Mouse (Mus musculus): ENCODE results near the gene Fkbp5. TPM values are rescaled to one million over a fixed set of nuclear protein-coding genes. Genes with fewer than 3 reads are reported as not detected.
A peak's percentile ranks its signal among the peaks of the same experiment; 100 is the strongest.

The Fkbp5 gene
- polyA plus RNA-seq, 1 experiment from 2014 or later = 9.7 TPM

GRCm38 (mm10) chr17:28521071-28521726 lies 3.9 kb upstream of the Fkbp5 start:
- Histone ChIP-seq H3K27me3 (ENCODE audit: control insufficient read depth, insufficient read depth, low read length) (peaks cover 15% of the 10 kb centered on the region), H3K4me1 (ENCODE audit: control insufficient read depth, insufficient read depth, low read length) (0 out of 2 replicates have a peak, but pooled peaks cover 5% of the 10 kb centered on the region), H3K9ac (ENCODE audit: low read length) (no peak overlapping the region), H3K36me3 (ENCODE audit: control insufficient read depth, insufficient read depth, low read length) (no peaks in the 10 kb centered on the region), H3K9me3 (ENCODE audit: control insufficient read depth, low read length) (no peaks in the 10 kb centered on the region), H3K4me3 (ENCODE audit: low read depth, low read length) (no peak overlapping the region), H3K27ac (ENCODE audit: low read depth, low read length) (no peak overlapping the region), H3K4me2 (ENCODE audit: low read depth) (no peak overlapping the region)
- 65% methylated on average over 5 of the region's 5 CpGs for WGBS
- no peak for ATAC-seq (ENCODE audit: insufficient read depth, low FRiP score, low TSS enrichment)
- no peak for DNase-seq (ENCODE audit: low spot score)

DNA sequence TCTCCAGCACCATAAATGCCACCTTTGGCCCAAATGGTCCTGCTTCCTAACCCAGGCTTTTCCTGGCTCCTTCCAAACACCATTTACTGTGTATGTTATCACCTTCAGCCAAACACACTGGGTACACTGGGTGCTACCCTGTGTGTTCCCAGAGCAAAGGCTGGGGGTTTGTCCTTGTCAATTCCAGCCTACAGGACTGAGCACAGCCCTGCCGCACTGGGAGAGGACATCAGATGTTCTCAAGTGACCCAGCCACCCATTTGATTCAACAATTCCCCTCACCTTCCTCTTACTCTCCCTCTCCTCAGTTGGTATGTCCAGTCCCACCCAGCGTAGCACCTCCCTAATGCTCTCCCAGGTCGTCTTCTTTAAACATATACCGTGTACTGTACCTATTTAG lies 3.2 kb upstream of the Fkbp5 start:
- 0 out of 2 replicates have a peak, but pooled peaks cover 5% of the 10 kb centered on the region for H3K4me1 ChIP-seq (ENCODE audit: control insufficient read depth, insufficient read depth, low read length)
- H3K27me3 ChIP-seq (ENCODE audit: control insufficient read depth, insufficient read depth, low read length) = peaks cover 18% of the 10 kb centered on the region
- H3K4me2 ChIP-seq (ENCODE audit: low read depth) = no peak overlapping the region
- ATAC-seq (ENCODE audit: insufficient read depth, low FRiP score, low TSS enrichment) = no peak
- no peak overlapping the region for H3K27ac ChIP-seq (ENCODE audit: low read depth, low read length)
- H3K9ac ChIP-seq (ENCODE audit: low read length) = no peak overlapping the region
- 69% methylated on average over 4 of the region's 4 CpGs for WGBS
- no peak overlapping the region for H3K4me3 ChIP-seq (ENCODE audit: low read depth, low read length)
- no peaks in the 10 kb centered on the region for H3K36me3 ChIP-seq (ENCODE audit: control insufficient read depth, insufficient read depth, low read length)
- no peaks in the 10 kb centered on the region for H3K9me3 ChIP-seq (ENCODE audit: control insufficient read depth, low read length)
- no peak for DNase-seq (ENCODE audit: low spot score)

DNA sequence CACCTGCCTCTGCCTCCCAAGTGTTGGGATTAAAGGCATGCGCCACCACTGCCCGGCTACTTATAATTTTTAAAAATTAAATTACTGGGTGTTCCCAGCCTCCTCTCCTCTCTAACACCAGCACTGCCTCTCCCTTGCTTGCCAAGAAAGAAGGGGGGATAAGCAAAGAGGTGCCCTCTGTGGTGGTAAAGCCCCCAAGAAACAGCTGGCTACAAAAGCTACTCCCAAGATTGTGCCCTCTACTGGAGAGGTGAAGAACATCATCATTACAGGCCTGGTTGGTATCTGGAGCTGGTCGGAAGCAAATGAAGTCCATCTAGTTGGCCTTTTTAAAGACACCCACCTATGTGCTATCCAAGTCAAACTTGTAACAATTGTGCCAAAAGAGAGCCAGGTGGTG lies 2.5 kb upstream of the Fkbp5 start:
- Histone ChIP-seq H3K9me3 (ENCODE audit: control insufficient read depth, low read length) (no peaks in the 10 kb centered on the region), H3K36me3 (ENCODE audit: control insufficient read depth, insufficient read depth, low read length) (no peaks in the 10 kb centered on the region), H3K4me3 (ENCODE audit: low read depth, low read length) (no peak overlapping the region), H3K9ac (ENCODE audit: low read length) (no peak overlapping the region), H3K27me3 (ENCODE audit: control insufficient read depth, insufficient read depth, low read length) (peaks cover 18% of the 10 kb centered on the region), H3K27ac (ENCODE audit: low read depth, low read length) (no peak overlapping the region), H3K4me2 (ENCODE audit: low read depth) (no peak overlapping the region), H3K4me1 (ENCODE audit: control insufficient read depth, insufficient read depth, low read length) (0 out of 2 replicates have a peak, but pooled peaks cover 5% of the 10 kb centered on the region)
- ATAC-seq (ENCODE audit: insufficient read depth, low FRiP score, low TSS enrichment) (no peak), DNase-seq (ENCODE audit: low spot score) (no peak)
- 96% methylated on average over 3 of the region's 3 CpGs for WGBS

DNA sequence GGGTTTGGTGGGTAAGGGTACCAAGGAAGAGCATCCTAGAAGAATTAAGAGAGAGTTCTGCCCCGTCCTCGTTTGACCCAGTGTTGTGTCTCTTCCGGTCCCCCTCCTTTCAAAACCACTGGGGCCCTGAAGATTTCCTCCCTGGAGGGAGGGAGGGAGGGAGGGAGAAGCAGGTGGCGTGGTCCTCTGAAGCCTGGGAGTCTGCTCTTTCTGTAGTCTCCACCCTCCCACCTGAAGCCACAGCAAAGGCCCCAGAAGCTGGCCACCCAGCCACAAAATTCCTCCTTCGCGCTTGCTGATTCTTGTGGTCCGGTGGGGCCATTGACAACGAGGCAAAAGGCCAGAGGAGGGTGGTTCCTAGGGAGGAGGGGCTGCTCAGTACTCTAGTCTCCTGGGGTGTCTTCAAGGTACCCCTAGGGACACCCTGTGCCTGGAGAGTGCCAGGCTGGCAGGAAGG lies 1.3 kb upstream of the Fkbp5 start:
- Histone ChIP-seq H3K4me2 (ENCODE audit: low read depth) (peak overlapping the region; percentile 67), H3K4me3 (ENCODE audit: low read depth, low read length) (peak overlapping the region; percentile 37), H3K9me3 (ENCODE audit: control insufficient read depth, low read length) (no peaks in the 10 kb centered on the region), H3K27me3 (ENCODE audit: control insufficient read depth, insufficient read depth, low read length) (peaks cover 18% of the 10 kb centered on the region), H3K4me1 (ENCODE audit: control insufficient read depth, insufficient read depth, low read length) (0 out of 2 replicates have a peak, but pooled peaks cover 5% of the 10 kb centered on the region), H3K27ac (ENCODE audit: low read depth, low read length) (no peak overlapping the region), H3K36me3 (ENCODE audit: control insufficient read depth, insufficient read depth, low read length) (no peaks in the 10 kb centered on the region), H3K9ac (ENCODE audit: low read length) (peak overlapping the region; percentile 57)
- 22% methylated on average over 8 of the region's 8 CpGs for WGBS
- DNase-seq (ENCODE audit: low spot score) (no peak), ATAC-seq (ENCODE audit: insufficient read depth, low FRiP score, low TSS enrichment) (no peak)

GRCm38 (mm10) chr17:28517956-28518614 lies 758 bp upstream of the Fkbp5 start:
- Histone ChIP-seq H3K27me3 (ENCODE audit: control insufficient read depth, insufficient read depth, low read length) (peaks cover 18% of the 10 kb centered on the region), H3K9ac (ENCODE audit: low read length) (peak overlapping the region; percentile 57), H3K4me2 (ENCODE audit: low read depth) (peak overlapping the region; percentile 67), H3K27ac (ENCODE audit: low read depth, low read length) (0 out of 2 replicates have a peak overlapping the region, but pooled peaks have one; percentile 14), H3K4me1 (ENCODE audit: control insufficient read depth, insufficient read depth, low read length) (0 out of 2 replicates have a peak, but pooled peaks cover 5% of the 10 kb centered on the region), H3K36me3 (ENCODE audit: control insufficient read depth, insufficient read depth, low read length) (no peaks in the 10 kb centered on the region), H3K9me3 (ENCODE audit: control insufficient read depth, low read length) (no peaks in the 10 kb centered on the region), H3K4me3 (ENCODE audit: low read depth, low read length) (peak overlapping the region; percentile 37)
- under 1% methylated on average over 42 of the region's 46 CpGs for WGBS
- ATAC-seq (ENCODE audit: insufficient read depth, low FRiP score, low TSS enrichment) (peak; percentile 42; the same call in 1 of the 2 replicates), DNase-seq (ENCODE audit: low spot score) (peak; percentile 67)

- H3K27ac ChIP-seq (ENCODE audit: low read depth, low read length) = no peak overlapping the region
- H3K36me3 ChIP-seq (ENCODE audit: control insufficient read depth, insufficient read depth, low read length) = no peaks in the 10 kb centered on the region
- no peak for ATAC-seq (ENCODE audit: insufficient read depth, low FRiP score, low TSS enrichment)
- H3K4me2 ChIP-seq (ENCODE audit: low read depth) = no peak overlapping the region
- no peaks in the 10 kb centered on the region for H3K9me3 ChIP-seq (ENCODE audit: control insufficient read depth, low read length)
- 76% methylated on average over 4 of the region's 4 CpGs for WGBS
- peaks cover 18% of the 10 kb centered on the region for H3K27me3 ChIP-seq (ENCODE audit: control insufficient read depth, insufficient read depth, low read length)
- no peak overlapping the region for H3K9ac ChIP-seq (ENCODE audit: low read length)
- DNase-seq (ENCODE audit: low spot score) = no peak
- no peak overlapping the region for H3K4me3 ChIP-seq (ENCODE audit: low read depth, low read length)
- 0 out of 2 replicates have a peak, but pooled peaks cover 5% of the 10 kb centered on the region for H3K4me1 ChIP-seq (ENCODE audit: control insufficient read depth, insufficient read depth, low read length)
Observed at GRCm38 (mm10) chr17:28516881-28517280, 446 bp downstream of the Fkbp5 start.

GRCm38 (mm10) chr17:28515431-28516341 lies 1.6 kb downstream of the Fkbp5 start:
- Histone ChIP-seq H3K27ac (ENCODE audit: low read depth, low read length) (no peak overlapping the region), H3K4me2 (ENCODE audit: low read depth) (no peak overlapping the region), H3K4me1 (ENCODE audit: control insufficient read depth, insufficient read depth, low read length) (peaks cover 13% of the 10 kb centered on the region), H3K4me3 (ENCODE audit: low read depth, low read length) (no peak overlapping the region), H3K9me3 (ENCODE audit: control insufficient read depth, low read length) (no peaks in the 10 kb centered on the region), H3K36me3 (ENCODE audit: control insufficient read depth, insufficient read depth, low read length) (no peaks in the 10 kb centered on the region), H3K9ac (ENCODE audit: low read length) (no peak overlapping the region), H3K27me3 (ENCODE audit: control insufficient read depth, insufficient read depth, low read length) (peaks cover 16% of the 10 kb centered on the region)
- DNase-seq (ENCODE audit: low spot score) = no peak
- WGBS = 63% methylated on average over 10 of the region's 10 CpGs
- no peak for ATAC-seq (ENCODE audit: insufficient read depth, low FRiP score, low TSS enrichment)

DNA sequence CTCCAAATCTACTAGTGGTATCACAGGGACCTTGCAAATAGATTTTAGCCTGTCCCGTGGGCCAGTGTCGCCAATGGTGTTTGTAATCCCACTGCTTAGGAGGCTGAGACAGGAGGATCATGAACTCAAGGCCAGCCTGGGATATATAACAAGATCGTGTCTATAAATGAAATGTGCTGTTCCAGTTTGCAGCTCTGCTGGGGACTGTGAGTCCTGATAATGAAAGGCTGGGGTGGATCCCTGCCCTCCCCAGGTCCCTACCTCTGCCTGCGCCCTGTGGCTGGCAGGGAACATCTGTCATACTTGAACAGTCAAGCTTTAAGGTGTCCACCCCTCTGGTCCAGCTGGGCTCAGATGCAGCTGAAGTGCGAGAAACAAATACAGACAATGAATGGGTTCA lies 2.8 kb downstream of the Fkbp5 start:
- Histone ChIP-seq H3K27me3 (ENCODE audit: control insufficient read depth, insufficient read depth, low read length) (peaks cover 16% of the 10 kb centered on the region), H3K9me3 (ENCODE audit: control insufficient read depth, low read length) (no peaks in the 10 kb centered on the region), H3K4me1 (ENCODE audit: control insufficient read depth, insufficient read depth, low read length) (peaks cover 16% of the 10 kb centered on the region), H3K4me3 (ENCODE audit: low read depth, low read length) (no peak overlapping the region), H3K9ac (ENCODE audit: low read length) (no peak overlapping the region), H3K36me3 (ENCODE audit: control insufficient read depth, insufficient read depth, low read length) (no peaks in the 10 kb centered on the region), H3K4me2 (ENCODE audit: low read depth) (no peak overlapping the region), H3K27ac (ENCODE audit: low read depth, low read length) (no peak overlapping the region)
- ATAC-seq (ENCODE audit: insufficient read depth, low FRiP score, low TSS enrichment) = no peak
- DNase-seq (ENCODE audit: low spot score) = no peak
- WGBS = 63% methylated on average over 5 of the region's 5 CpGs
